Mouse (Mus musculus): Measurements from ENCODE around the gene Zdhhc5.

The Zdhhc5 gene

DNA sequence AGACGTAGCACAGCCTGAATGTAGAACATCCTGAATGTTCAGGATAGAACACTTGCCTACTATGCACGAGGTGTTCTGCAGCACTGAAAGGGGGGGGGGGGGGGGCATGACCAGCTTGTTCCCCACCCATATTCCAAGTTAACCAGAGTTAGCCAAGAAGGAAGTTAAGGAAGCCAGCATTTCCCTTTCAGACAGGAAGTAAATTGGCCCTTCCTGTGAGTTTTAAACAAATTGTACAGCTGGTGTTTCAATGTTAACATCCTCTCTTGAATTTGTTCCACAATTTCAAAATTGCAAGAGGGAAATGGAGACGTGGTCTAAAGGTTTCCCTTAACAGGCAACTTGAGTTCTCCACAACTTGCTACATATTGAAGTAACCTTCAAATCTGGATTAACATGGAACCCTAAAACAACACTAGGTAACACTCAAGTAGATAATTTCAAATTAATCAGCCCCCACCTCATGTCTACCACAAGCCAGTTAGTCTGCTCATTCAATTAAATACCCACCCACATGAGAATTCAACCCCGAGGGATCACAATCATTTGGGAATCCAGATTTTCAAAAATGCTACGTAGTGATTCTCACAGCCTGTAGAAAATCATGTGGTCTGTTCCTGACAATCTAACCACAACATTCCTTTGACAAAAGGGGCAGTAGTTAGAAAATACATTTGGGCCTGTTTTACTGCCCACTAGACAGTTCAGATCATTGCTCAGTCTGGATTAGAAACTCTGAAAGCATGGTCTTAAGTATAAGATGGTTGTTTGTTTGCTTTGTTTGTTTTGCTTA, 76.4 kb downstream of the Zdhhc5 start:
- DNase-seq = no peak

Data from lung, adult 18-20 months (tissue).